Comparison of ENCODE assay signal across 9 mouse cellular contexts in genomic region chr1:57612931-57613804, GRCm38 (mm10).
DNase-seq lines count a peak whose midpoint lies in the region; ATAC-seq and TF ChIP-seq lines count a peak whose summit lies in the region.
"Had no signal": no experiment of that assay in that cellular context is flagged by ENCODE, and none has a peak within 500 bp of the region (broad histone marks: within the 10 kb centered on the region; RNA-seq: fewer than 3 reads in every experiment).

No protein-coding gene starts in this region.

- TF ChIP-seq CTCF in lung, adult 2 months (IDR thresholded peaks at IDR 0.05; ENCODE audit: insufficient read depth, low read length), result no peak
- TF ChIP-seq CTCF in stomach, postnatal 0 days (IDR thresholded peaks at IDR 0.05; ENCODE audit: low read depth), result no peak

- no peak for DNase-seq in lung, adult 2 months
- DNase-seq in lung, adult 18-20 months, result no peak
- no peak for DNase-seq in hindbrain, embryonic 10.5 days (ENCODE audit: low spot score)
- peak; percentile 49 to 50 for DNase-seq in kidney, postnatal 4 days
- peak; percentile 15 for DNase-seq in stomach, postnatal 0 days (ENCODE audit: low spot score)
- no peak for DNase-seq in cerebellum, postnatal 36 days
- DNase-seq in MN1 (ENCODE audit: low spot score), result no peak

- H3K4me1 ChIP-seq in lung, adult 2 months (ENCODE audit: control insufficient read depth, insufficient read depth, low read length), result no peaks in the 10 kb centered on the region; the same call in 1 of the 2 replicates
- H3K4me1 ChIP-seq in hindbrain, embryonic 10.5 days (replicated peaks), result peaks cover 40% of the 10 kb centered on the region
- H3K4me1 ChIP-seq in stomach, postnatal 0 days (replicated peaks; ENCODE audit: control insufficient read depth, insufficient read depth), result no peaks in the 10 kb centered on the region
- H3K4me1 ChIP-seq: megakaryocyte, embryonic 14.5 days had no signal

- no peak for TF ChIP-seq POLR2A in lung, adult 2 months (IDR thresholded peaks at IDR 0.05; ENCODE audit: borderline replicate concordance, extremely low read depth, low read depth, low read length)

- no peak for ATAC-seq in stomach, postnatal 0 days (ENCODE audit: low FRiP score, low TSS enrichment)
- no peak for ATAC-seq in activated CD4-positive, CD25-positive, alpha-beta regulatory T cell, adult 4 months

- WGBS in lung, adult 2 months, result 29% methylated on average over 17 of the region's 17 CpGs
- 21% methylated on average over 17 of the region's 17 CpGs for WGBS in hindbrain, embryonic 10.5 days
- 34% methylated on average over 17 of the region's 17 CpGs for WGBS in stomach, postnatal 0 days

- H3K4me2 ChIP-seq in stomach, postnatal 0 days (replicated peaks; ENCODE audit: low read depth), result peak overlapping the region; percentile 38

- TF ChIP-seq EP300 in stomach, postnatal 0 days (optimal IDR thresholded peaks at IDR 0.05), result no peak

- 0 out of 2 replicates have a peak, but pooled peaks cover 3% of the 10 kb centered on the region for H3K9me3 ChIP-seq in hindbrain, embryonic 10.5 days
- no peaks in the 10 kb centered on the region for H3K9me3 ChIP-seq in stomach, postnatal 0 days (ENCODE audit: control insufficient read depth, low read length)

- peak overlapping the region; percentile 59 for H3K27ac ChIP-seq in hindbrain, embryonic 10.5 days
- H3K27ac ChIP-seq in stomach, postnatal 0 days (replicated peaks), result no peak overlapping the region

- no peak overlapping the region for H3K9ac ChIP-seq in stomach, postnatal 0 days (ENCODE audit: low read length)

- H3K4me3 ChIP-seq in lung, adult 2 months (replicated peaks; ENCODE audit: extremely low read depth, low read depth, low read length), result peak overlapping the region; percentile 4
- H3K4me3 ChIP-seq in hindbrain, embryonic 10.5 days, result peak overlapping the region; percentile 28
- no peak overlapping the region for H3K4me3 ChIP-seq in stomach, postnatal 0 days (ENCODE audit: low read depth, low read length)
- H3K4me3 ChIP-seq: megakaryocyte, embryonic 14.5 days had no signal

- H3K27me3 ChIP-seq in hindbrain, embryonic 10.5 days (ENCODE audit: insufficient read depth, poor library complexity, severe bottlenecking), result no peaks in the 10 kb centered on the region
- no peaks in the 10 kb centered on the region for H3K27me3 ChIP-seq in stomach, postnatal 0 days (ENCODE audit: control insufficient read depth, insufficient read depth, low read length)
- H3K27me3 ChIP-seq: megakaryocyte, embryonic 14.5 days had no signal

- no peaks in the 10 kb centered on the region for H3K36me3 ChIP-seq in hindbrain, embryonic 10.5 days
- H3K36me3 ChIP-seq in stomach, postnatal 0 days (ENCODE audit: control insufficient read depth, insufficient read depth, low read length), result no peaks in the 10 kb centered on the region

Comparison
In these comparisons a context has a peak if more than half of its experiments do, and no peak if none do; other contexts are left out.
1. DNase-seq: peak in kidney, postnatal 4 days (2 of 2) and stomach, postnatal 0 days (single experiment); none in lung, adult 2 months (single experiment), lung, adult 18-20 months (0 of 2), hindbrain, embryonic 10.5 days (single experiment), cerebellum, postnatal 36 days (0 of 2) and MN1 (single experiment).